Mouse (Mus musculus) cerebellum, adult 11-12 months (tissue): ENCODE measurements around the gene Rassf8.

Experiments used
- DNase-seq: peaks from one replicate; pipeline ENCODE4 v3.0.0; 2022

Gene Rassf8

DNA sequence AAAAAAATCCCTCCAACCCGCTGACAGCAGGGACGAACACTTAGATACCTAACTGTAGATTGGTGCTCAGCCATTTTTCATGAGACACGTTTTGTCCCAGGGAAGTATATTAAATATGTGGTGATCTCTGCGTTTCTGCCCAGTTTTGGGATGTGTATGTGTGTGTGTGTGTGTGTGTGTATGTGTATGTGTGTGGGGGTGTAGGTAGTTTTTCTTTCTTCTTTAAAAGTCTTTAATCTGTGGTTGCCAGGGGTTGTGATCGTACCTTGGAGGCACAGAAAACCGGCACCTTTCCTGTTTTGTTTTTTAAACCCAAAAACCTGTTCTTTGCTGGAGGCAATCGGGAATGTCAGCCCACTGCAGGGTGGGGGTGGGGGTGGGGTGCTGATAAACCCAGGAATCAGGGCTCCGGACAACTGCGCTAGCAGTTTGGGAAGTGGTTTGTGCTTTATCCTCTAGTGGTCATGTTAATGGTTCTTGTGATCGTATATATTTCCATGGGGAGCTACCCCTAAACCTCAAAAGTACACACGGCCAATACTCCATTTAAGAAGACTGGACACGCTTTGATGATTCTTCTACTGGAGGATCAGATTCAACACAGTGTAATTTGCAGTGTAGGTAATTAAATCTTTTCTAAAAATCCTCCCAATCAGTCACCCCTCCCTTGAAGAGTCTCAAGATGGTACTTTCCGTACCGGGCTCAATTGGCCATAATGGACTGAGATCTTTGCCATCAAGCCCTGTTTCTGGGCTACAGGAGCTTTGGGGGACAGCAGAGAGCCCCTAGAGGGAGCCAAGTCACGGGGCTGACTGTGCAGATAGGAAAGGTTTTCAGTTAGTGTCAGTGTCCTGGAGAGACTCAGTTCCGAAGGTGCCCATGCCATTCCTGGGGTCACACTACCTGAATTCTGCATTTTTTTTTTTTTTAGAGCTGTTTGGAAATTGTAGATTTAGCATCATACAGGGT, 1.4 kb downstream of the Rassf8 start:
- DNase-seq, result peak; percentile 39

DNA sequence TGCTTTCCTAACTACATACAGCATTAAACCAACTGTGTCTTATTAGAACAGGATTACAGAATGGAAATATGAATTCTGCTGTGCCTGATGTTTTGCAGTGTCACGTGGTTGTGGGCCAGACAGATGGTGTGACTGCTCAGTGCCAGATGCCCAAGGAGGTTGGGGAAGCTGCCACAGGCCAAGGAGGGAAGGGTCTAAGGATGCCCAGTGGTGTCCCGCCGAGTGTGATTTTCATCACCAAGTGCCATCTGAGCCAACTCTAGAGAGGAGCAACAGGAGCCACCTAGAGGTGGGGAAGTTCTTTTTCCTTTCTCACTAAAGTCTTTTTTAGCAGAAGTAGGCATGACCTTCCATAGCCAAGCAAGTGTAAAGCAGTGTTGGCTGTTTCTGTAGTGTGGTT, 3.8 kb downstream of the Rassf8 start:
- no peak for DNase-seq

GRCm38 (mm10) chr6:145753296-145753695, 6.7 kb downstream of the Rassf8 start:
- no peak for DNase-seq

GRCm38 (mm10) chr6:145754416-145754815, 7.9 kb downstream of the Rassf8 start:
- peak; percentile 58 for DNase-seq

- DNase-seq, result no peak
Observed at GRCm38 (mm10) chr6:145755942-145756639, 9.5 kb downstream of the Rassf8 start.

DNA sequence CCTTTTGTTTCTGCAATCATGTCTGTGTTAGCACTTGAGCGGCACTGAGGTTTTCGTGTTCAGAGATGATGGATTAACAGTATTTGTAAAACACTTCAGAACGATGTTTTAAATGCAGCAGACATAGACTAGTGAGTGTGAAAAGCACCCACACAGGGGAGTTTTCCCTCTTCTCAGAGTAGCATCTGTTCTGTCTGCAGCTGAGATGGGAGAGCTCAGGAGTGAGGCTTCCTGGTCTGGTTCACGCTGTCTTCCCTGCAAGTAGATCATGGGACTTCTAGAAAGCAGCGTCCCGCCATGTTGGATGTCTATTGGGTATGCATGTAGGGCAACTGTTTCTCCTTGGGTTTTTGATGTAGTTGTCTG, 10.1 kb downstream of the Rassf8 start:
- no peak for DNase-seq

GRCm38 (mm10) chr6:145757346-145757745, 10.8 kb downstream of the Rassf8 start:
- DNase-seq, result no peak

DNA sequence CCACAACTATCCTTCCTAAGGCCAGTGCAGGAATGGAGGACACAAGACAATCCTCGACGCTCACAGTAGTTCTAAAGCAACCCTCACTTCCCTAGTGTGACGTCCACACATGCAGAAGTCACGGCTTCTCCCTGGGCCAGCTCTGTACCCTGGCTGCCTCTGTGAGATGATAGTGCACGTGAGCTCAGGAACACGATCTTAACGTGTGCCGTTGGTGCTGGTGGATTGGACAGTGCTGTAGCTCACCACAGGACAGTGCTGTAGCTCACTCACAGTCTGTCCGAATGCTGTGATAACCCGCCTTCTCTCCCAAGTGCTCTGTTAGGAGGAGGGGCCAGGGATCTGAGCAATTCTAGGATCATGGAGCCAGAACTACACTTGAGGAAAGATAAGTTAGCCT, 12.1 kb downstream of the Rassf8 start:
- no peak for DNase-seq

DNA sequence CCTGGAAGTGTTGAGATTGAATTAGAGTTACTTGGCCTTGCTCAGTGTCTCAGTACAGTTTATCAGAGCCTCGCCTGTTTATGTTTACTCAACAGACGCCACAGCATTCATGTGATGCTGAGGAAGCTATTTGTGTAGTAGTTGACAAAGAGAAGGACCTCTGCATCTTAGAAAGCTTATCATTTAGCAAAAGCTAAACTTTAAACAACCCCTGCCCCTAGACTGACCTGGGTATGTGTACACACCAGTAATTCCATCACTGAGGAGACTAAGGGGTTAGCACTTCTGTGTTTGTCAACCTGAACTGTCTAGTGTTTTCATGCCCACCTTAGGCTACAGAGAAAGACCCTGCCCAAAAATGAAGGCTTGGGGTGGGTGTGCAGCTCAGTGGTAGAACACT, 12.9 kb downstream of the Rassf8 start:
- DNase-seq, result no peak

- DNase-seq, result no peak
Observed at GRCm38 (mm10) chr6:145760246-145761016, 13.9 kb downstream of the Rassf8 start.

DNA sequence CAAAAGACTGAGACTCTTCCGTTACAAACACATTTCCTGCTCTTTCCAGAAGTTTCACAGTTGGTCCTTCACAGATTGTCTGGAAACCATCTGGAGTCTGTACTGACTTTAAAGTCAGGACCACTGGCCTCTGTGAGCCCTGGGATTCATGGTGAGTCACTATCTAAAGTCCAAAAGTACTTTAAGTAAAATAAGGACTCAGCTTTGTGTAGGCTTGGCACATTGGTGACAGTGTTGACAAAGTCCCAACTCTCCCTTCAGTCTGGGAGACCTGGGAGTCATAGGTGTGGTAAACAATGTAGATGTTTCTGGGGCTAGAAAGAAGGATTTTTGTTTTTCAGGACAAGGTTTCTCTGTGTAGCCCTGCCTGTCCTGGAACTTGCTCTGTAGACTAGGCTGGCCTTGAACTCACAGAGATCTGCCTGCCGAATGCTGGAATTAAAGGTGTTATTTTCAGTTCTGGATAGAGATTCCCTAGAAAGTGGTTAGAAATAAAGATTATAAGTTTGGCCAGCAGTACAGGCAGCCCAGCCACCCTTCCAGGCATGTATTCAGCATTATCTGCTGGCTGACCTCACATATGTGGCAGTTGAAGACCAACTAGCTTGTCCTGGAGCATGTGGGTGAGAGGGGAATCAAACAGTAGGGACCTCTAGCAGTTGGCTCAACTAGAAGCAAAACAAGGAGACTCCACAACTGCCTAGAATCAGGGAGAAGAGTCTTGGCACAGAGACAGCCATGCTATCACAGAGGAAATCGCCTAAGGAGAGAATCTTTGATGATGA, 14.8 kb downstream of the Rassf8 start:
- DNase-seq, result no peak

DNA sequence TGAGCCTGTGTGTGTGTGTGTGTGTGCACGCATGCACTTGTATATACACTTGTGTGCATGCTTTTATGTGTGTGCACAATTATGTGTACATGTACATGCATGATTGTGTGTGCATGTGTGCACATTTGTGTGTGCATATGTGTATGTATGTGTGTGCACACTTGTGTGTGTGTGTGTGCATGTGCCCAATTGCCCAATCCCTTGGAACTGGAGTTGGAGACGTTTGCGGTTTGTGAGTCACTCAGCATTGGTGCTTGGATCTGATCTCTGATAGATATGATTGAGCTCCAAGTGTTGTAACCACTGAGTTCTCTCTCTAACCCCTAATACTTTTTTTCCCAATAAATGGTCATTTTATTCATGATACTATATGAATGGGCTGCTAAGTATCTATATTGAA, 15.5 kb downstream of the Rassf8 start:
- no peak for DNase-seq

GRCm38 (mm10) chr6:145763051-145763450, 16.5 kb downstream of the Rassf8 start:
- DNase-seq, result no peak

GRCm38 (mm10) chr6:145765011-145765410, 18.5 kb downstream of the Rassf8 start:
- no peak for DNase-seq

GRCm38 (mm10) chr6:145766971-145767370, 20.4 kb downstream of the Rassf8 start:
- no peak for DNase-seq

GRCm38 (mm10) chr6:145767637-145768036, 21.1 kb downstream of the Rassf8 start:
- no peak for DNase-seq

- DNase-seq, result no peak
Observed at GRCm38 (mm10) chr6:145768671-145769292, 22.2 kb downstream of the Rassf8 start.

- peak; percentile 39 for DNase-seq
Observed at GRCm38 (mm10) chr6:145769855-145770254, 23.3 kb downstream of the Rassf8 start.

DNA sequence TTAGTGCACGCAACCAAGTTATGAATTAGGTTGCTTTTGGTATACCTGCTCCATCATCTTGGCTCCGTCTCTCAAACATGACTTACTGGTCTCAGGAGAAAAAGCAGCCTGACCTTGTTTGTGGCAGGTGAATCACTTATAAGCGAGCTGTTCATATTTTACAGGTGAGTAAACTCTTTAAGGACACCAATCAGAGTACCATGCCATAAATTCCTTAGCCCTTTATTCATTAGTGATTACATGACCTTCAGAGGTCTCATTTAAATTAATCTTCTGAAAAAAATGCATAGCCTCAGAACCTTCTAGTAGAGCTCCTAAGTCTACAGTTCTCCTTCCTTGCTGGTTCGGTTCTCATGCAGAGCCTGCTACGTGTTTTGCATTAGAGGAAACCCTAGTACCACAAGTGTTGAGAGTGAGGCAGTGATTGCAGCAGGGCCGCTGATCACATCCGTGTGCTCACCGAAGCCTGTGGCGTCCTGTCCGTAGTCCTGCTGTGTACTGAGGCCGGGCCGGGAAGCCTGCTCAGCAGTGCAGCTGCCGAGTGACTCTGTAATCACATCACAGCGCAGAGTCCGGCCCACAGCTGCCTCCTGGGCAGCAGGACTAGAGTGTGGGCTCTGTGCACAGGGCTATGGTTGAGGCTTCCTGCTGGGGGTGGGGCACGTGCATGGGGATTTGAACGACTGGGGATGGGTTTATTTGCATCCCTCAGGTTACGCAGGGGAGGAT, 23.9 kb downstream of the Rassf8 start:
- DNase-seq, result no peak

DNA sequence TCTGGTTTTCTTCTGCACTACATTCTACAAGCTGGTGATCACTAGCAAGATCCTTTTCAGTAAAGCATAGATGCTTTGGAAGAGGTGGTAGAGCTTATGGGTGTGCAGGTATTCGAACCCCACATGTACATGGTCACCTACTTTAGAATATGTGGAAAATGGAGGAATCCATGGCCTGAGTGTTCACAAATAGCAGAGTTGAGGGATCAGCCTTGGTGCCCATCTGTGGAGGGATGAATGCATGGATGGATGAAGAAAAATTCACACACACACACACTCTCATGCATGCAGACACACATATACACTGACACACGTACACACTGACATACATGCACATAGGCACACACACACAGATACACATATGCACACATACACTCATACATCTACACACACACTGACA, 27.9 kb downstream of the Rassf8 start:
- no peak for DNase-seq

DNA sequence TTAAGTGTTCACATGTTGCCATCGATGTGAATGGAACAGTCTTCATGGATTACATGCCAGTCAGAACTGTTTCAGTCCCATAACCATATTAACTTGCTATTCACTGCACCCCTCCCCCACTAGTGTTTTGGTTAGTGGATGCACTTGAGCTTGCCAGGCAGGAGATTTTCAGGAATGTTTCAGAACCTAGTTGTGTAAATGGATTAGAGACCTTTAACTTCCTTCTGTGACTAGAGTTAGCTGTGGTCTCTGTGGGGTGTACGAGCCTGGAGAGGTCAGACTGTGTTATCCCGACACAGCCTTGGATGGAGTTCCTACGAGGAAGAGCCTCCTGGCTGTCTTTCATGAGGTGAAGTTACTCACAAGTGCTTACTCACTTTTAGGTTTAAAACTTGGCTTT, 29.7 kb downstream of the Rassf8 start:
- DNase-seq, result no peak
